Mouse (Mus musculus) urinary bladder, adult 2 months (tissue): Measurements from ENCODE around the gene Wfdc5. TPM values are rescaled to one million over a fixed set of nuclear protein-coding genes. Genes with fewer than 3 reads are reported as not detected.

ENCODE experiments used
- DNase-seq: peaks from one replicate; pipeline ENCODE4 v3.0.0; 2022; ENCODE audit warnings: low spot score
- polyA plus RNA-seq: library from polyadenylated mRNA; depleted of rRNA; stranded (reverse); fragments of >200 nt; gene quantifications from 2 replicates; pipeline ENCODE4 v1.2.3, GENCODE M21; 2012; rRNA removed

The Wfdc5 gene
- polyA plus RNA-seq, 1 experiment: 0.03 TPM

DNA sequence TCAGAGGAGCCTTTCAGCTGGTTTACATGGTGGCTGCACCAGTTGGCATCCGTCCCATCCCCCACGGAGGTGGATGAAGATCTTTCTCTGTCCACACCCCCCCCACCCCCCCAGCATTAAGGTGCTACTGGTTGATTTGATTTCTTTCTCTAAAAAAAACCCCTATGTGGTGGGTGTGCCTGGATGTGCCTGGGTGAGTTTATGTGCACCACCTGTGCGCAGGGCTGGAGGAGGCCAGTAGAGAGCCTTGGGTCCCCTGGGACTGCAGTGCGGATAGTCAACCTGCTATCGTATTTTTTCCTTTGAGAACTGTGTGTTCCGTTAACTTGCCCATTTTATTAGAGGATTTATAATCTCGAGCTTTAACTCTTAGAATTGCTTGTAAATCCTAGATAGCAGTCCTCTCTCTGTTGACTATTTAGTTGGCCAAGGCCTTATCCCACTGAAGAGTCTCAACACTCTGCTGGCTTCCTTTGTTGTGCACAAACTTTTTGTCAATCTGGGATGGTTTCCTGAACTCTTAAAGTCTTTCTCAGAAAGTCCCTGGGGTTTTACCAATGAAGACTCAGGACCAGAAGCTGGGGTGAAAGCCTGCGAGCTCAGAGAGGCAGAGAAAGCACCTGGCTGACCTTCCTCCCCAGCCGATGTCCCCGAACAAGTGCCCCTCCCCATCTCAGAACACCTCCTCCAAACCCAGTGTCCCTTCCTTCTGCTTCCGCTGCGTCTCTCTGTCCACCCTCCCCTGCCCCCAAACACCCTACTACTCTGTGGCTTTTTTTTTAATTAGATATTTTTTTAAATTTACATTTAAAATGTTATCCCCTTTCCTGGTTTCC, 53.7 kb downstream of the Wfdc5 start:
- no peak for DNase-seq

GRCm38 (mm10) chr2:164127297-164127696, 55.2 kb downstream of the Wfdc5 start:
- no peak for DNase-seq

- DNase-seq: no peak
These were observed 56.0 kb downstream of the Wfdc5 start for GRCm38 (mm10) chr2:164126533-164126955.

Other genes with a start within 250 kb of the Wfdc5 start
- gene Ywhab, start 187.8 kb downstream of the Wfdc5 start, polyA plus RNA-seq: 134 and 158 TPM in 2 replicates
- gene Pabpc1l, start 157.3 kb downstream of the Wfdc5 start, polyA plus RNA-seq: 0.95 and 1.6 TPM in 2 replicates
- 18.3 and 20.9 TPM in 2 replicates for gene Stk4, start 112.4 kb downstream of the Wfdc5 start, polyA plus RNA-seq
- gene Tomm34, start 111.6 kb downstream of the Wfdc5 start, polyA plus RNA-seq: 38.6 and 48.0 TPM in 2 replicates
- gene Kcns1, start 11.6 kb downstream of the Wfdc5 start, polyA plus RNA-seq: 0.03 TPM in 1 of 2 replicates, not detected in the other
- 0.10 and 0.11 TPM in 2 replicates for gene Wfdc12, start 7.9 kb upstream of the Wfdc5 start, polyA plus RNA-seq
- not detected in 2 replicates for gene Wfdc15a, start 17.4 kb upstream of the Wfdc5 start, polyA plus RNA-seq
- gene Wfdc15b, start 38.9 kb upstream of the Wfdc5 start, polyA plus RNA-seq: 90.6 and 114 TPM in 2 replicates
- gene Svs2, start 55.7 kb upstream of the Wfdc5 start, polyA plus RNA-seq: not detected in 2 replicates
- not detected in 2 replicates for gene Svs3b, start 73.9 kb upstream of the Wfdc5 start, polyA plus RNA-seq
- not detected in 2 replicates for gene Svs4, start 95.7 kb upstream of the Wfdc5 start, polyA plus RNA-seq
- gene Svs3a, start 106.5 kb upstream of the Wfdc5 start, polyA plus RNA-seq: not detected in 2 replicates
- not detected in 2 replicates for gene Svs6, start 134.0 kb upstream of the Wfdc5 start, polyA plus RNA-seq
- gene Svs5, start 150.0 kb upstream of the Wfdc5 start, polyA plus RNA-seq: 0.11 TPM in 1 of 2 replicates, not detected in the other
- 28.3 and 42.1 TPM in 2 replicates for gene Slpi, start 206.4 kb upstream of the Wfdc5 start, polyA plus RNA-seq
- 0.01 TPM in 1 of 2 replicates, not detected in the other for gene Rbpjl, start 220.4 kb upstream of the Wfdc5 start, polyA plus RNA-seq
- gene Matn4, start 222.4 kb upstream of the Wfdc5 start, polyA plus RNA-seq: 3.1 and 3.4 TPM in 2 replicates